Mouse (Mus musculus): ENCODE measurements around the gene Bbs10. TPM values are rescaled to one million over a fixed set of nuclear protein-coding genes. Genes with fewer than 3 reads are reported as not detected.

Bbs10 gene
- polyA plus RNA-seq, 1 experiment = 1.3 TPM

- no peak for DNase-seq
- TF ChIP-seq POLR2A (IDR thresholded peaks at IDR 0.05; ENCODE audit: borderline replicate concordance, extremely low read depth, low read depth, low read length) = no peak
- TF ChIP-seq CTCF (IDR thresholded peaks at IDR 0.05; ENCODE audit: insufficient read depth, low read length) = no peak
- H3K4me1 ChIP-seq (ENCODE audit: control insufficient read depth, insufficient read depth, low read length) = no peaks in the 10 kb centered on the region; the same call in 1 of the 2 replicates
- 75% methylated on average over 3 of the region's 3 CpGs for WGBS
- no peak overlapping the region for H3K4me3 ChIP-seq (replicated peaks; ENCODE audit: extremely low read depth, low read depth, low read length)
Observed at GRCm38 (mm10) chr10:111315940-111316339, 17.5 kb downstream of the Bbs10 start.

DNA sequence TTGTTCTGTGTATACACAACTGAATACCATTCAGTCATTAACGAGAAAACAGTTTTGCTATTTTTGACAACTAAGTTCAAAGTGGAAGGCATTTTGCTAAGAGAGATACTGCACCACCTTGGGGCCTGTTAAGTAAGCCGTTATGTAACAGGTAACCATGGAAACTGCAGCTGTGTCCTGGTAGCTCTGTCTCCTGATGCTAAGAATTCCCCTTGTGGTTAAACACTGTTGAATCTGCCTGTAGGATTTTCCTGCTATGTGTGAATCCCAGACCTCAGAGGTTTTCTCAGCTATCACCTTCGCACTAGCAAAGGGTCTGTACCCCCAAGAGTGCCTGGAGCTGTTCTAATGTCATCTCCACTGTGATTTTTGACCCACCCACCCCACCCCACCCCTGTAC lies 19.5 kb downstream of the Bbs10 start:
- TF ChIP-seq POLR2A (IDR thresholded peaks at IDR 0.05; ENCODE audit: borderline replicate concordance, extremely low read depth, low read depth, low read length) (no peak), CTCF (IDR thresholded peaks at IDR 0.05; ENCODE audit: insufficient read depth, low read length) (no peak)
- H3K4me1 ChIP-seq (ENCODE audit: control insufficient read depth, insufficient read depth, low read length) = no peaks in the 10 kb centered on the region; the same call in 1 of the 2 replicates
- DNase-seq = no peak
- WGBS = 76% methylated on average over 3 of the region's 3 CpGs
- H3K4me3 ChIP-seq (replicated peaks; ENCODE audit: extremely low read depth, low read depth, low read length) = no peak overlapping the region

DNA sequence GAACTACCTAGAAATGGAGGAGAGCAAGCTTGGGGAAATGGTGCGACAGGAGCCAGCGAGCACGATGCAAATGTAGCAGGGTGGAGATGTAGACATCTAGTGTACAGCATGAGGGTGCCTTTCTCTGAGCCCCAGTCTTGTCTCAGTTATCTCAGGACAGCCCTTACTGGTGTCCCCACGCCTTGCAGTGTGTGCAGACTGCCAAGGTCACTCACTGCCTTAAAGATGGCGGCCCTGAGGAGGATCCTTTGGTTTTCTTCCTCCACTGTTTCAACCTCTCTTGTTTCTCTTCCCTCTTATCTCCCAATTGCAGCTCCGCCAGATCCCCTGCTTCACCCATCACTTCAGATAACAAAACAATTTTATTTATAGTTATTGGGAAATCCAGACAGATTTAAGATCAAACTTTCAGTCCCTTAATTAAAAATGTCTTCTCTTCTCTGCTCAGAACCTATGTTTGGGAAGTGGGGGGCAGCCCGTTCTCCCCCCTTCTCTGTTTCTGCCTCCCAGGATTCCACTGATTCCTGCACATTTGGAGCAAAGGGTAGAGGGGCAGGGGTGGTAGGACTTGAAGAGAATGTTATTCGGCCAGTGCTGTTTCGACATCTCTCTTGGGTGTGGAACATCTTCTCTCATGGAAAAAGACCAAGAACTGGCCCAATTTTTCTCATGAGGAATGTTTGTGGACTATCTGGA lies 20.5 kb downstream of the Bbs10 start:
- WGBS = 77% methylated on average over 9 of the region's 9 CpGs
- TF ChIP-seq POLR2A (IDR thresholded peaks at IDR 0.05; ENCODE audit: borderline replicate concordance, extremely low read depth, low read depth, low read length) (no peak), CTCF (IDR thresholded peaks at IDR 0.05; ENCODE audit: insufficient read depth, low read length) (no peak)
- H3K4me1 ChIP-seq (ENCODE audit: control insufficient read depth, insufficient read depth, low read length) = no peaks in the 10 kb centered on the region; the same call in 1 of the 2 replicates
- H3K4me3 ChIP-seq (replicated peaks; ENCODE audit: extremely low read depth, low read depth, low read length) = no peak overlapping the region
- no peak for DNase-seq

DNA sequence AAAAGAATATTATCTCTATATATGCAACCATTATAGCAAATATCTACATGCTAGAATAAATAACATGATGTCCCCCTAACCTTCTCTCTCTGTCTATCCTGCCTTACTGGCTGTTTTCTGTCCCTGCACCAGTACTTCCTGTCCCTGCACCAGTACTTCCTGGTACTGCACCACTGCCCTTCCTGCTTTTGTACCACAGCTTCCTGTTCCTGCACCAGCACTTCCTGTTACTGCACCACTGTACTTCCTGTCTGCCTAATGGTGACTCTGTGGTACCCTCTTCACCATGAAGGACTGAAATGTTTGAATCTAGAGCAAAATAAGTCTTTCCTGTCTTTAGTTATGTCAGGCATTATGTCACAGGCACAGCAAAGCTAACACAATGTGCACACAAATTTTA lies 22.1 kb downstream of the Bbs10 start:
- Histone ChIP-seq H3K4me1 (ENCODE audit: control insufficient read depth, insufficient read depth, low read length) (no peaks in the 10 kb centered on the region; the same call in 1 of the 2 replicates), H3K4me3 (replicated peaks; ENCODE audit: extremely low read depth, low read depth, low read length) (no peak overlapping the region)
- TF ChIP-seq POLR2A (IDR thresholded peaks at IDR 0.05; ENCODE audit: borderline replicate concordance, extremely low read depth, low read depth, low read length) (no peak), CTCF (IDR thresholded peaks at IDR 0.05; ENCODE audit: insufficient read depth, low read length) (no peak)
- DNase-seq = no peak

- TF ChIP-seq CTCF (IDR thresholded peaks at IDR 0.05; ENCODE audit: insufficient read depth, low read length) = no peak
- no peak for TF ChIP-seq POLR2A (IDR thresholded peaks at IDR 0.05; ENCODE audit: borderline replicate concordance, extremely low read depth, low read depth, low read length)
- Histone ChIP-seq H3K4me1 (ENCODE audit: control insufficient read depth, insufficient read depth, low read length) (0 out of 2 replicates have a peak, but pooled peaks cover 2% of the 10 kb centered on the region), H3K4me3 (replicated peaks; ENCODE audit: extremely low read depth, low read depth, low read length) (no peak overlapping the region)
- 70% methylated on average over 4 of the region's 4 CpGs for WGBS
- no peak for DNase-seq
Observed at GRCm38 (mm10) chr10:111327957-111328356, 29.5 kb downstream of the Bbs10 start.

- 0 out of 2 replicates have a peak, but pooled peaks cover 2% of the 10 kb centered on the region for H3K4me1 ChIP-seq (ENCODE audit: control insufficient read depth, insufficient read depth, low read length)
- TF ChIP-seq POLR2A (IDR thresholded peaks at IDR 0.05; ENCODE audit: borderline replicate concordance, extremely low read depth, low read depth, low read length) (no peak), CTCF (IDR thresholded peaks at IDR 0.05; ENCODE audit: insufficient read depth, low read length) (no peak)
- DNase-seq = peak; percentile 20
- H3K4me3 ChIP-seq (replicated peaks; ENCODE audit: extremely low read depth, low read depth, low read length) = no peak overlapping the region
- 50% methylated on average over 5 of the region's 5 CpGs for WGBS
Observed at GRCm38 (mm10) chr10:111329326-111329725, 30.8 kb downstream of the Bbs10 start.

- H3K4me3 ChIP-seq (replicated peaks; ENCODE audit: extremely low read depth, low read depth, low read length) = no peak overlapping the region
- no peak for DNase-seq
- WGBS = 97% methylated on average over 2 of the region's 2 CpGs
- H3K4me1 ChIP-seq (ENCODE audit: control insufficient read depth, insufficient read depth, low read length) = no peaks in the 10 kb centered on the region
- TF ChIP-seq CTCF (IDR thresholded peaks at IDR 0.05; ENCODE audit: insufficient read depth, low read length) (no peak), POLR2A (IDR thresholded peaks at IDR 0.05; ENCODE audit: borderline replicate concordance, extremely low read depth, low read depth, low read length) (no peak)
Observed at GRCm38 (mm10) chr10:111334902-111335301, 36.4 kb downstream of the Bbs10 start.

DNA sequence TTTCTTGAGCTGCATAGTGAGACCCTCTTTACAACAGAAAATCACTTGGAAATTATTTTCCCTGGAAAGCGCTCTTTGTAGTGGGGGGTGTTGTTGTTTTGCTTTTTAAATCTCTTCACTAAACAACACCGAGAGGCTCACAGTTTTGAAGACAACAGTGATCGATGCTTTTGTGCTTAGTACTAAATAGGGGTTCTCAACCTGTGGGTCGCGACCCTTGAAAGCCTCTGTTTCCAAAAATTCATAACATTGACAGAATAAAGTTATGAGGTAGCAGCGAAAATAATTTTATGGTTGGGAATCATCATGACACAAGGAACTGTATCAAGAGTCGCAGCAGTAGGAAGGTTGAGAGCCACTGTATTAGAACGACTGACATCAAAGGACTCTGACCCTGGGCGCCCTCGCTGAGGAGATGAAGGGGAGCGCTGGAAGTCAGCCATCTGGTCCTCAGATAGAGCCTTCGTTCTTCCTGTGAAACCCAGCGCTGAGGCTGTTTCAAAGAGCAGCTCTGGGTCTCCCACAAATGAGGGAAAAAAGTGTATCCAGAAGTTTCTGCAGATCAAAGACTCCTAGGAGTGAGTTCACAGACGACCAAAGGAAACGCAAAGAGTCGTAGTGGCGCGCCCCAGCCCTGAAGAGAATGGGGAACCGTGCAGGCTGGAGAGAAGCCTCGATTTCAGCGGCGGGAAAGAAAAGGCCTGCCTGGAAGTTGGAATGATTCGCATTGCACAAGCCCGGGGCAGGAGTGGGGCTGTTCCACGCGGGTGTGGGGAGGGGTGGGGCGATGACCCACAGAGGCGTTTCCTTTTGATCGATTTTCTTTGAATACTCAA lies 37.3 kb downstream of the Bbs10 start:
- TF ChIP-seq POLR2A (IDR thresholded peaks at IDR 0.05; ENCODE audit: borderline replicate concordance, extremely low read depth, low read depth, low read length) (no peak), CTCF (IDR thresholded peaks at IDR 0.05; ENCODE audit: insufficient read depth, low read length) (no peak)
- DNase-seq = no peak
- no peak overlapping the region for H3K4me3 ChIP-seq (replicated peaks; ENCODE audit: extremely low read depth, low read depth, low read length)
- WGBS = 19% methylated on average over 29 of the region's 29 CpGs
- H3K4me1 ChIP-seq (ENCODE audit: control insufficient read depth, insufficient read depth, low read length) = no peaks in the 10 kb centered on the region

DNA sequence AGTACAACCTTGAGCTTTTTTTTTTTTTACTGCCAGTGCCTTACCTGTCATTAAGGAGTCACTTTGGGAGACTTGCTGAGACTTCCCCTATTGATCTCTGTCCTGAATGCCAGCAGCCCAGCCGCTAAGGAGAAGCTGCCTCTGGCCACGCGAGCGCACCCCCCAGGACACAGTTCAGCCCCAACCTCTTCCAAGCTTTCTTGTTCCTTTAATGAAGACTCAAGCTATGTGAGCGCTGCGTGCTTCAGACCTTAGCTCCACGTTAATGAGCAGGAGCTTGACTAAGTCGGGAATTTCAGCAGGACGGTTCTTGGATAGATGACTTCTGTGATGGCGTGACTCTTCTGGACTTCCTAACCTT lies 37.9 kb downstream of the Bbs10 start:
- no peak for DNase-seq
- Histone ChIP-seq H3K4me3 (replicated peaks; ENCODE audit: extremely low read depth, low read depth, low read length) (no peak overlapping the region), H3K4me1 (ENCODE audit: control insufficient read depth, insufficient read depth, low read length) (no peaks in the 10 kb centered on the region)
- TF ChIP-seq POLR2A (IDR thresholded peaks at IDR 0.05; ENCODE audit: borderline replicate concordance, extremely low read depth, low read depth, low read length) (no peak), CTCF (IDR thresholded peaks at IDR 0.05; ENCODE audit: insufficient read depth, low read length) (no peak)
- WGBS = 30% methylated on average over 10 of the region's 10 CpGs

Data from lung, adult 2 months (tissue).